Mouse (Mus musculus): ENCODE data around the gene Galnt4. TPM values are rescaled to one million over a fixed set of nuclear protein-coding genes. Genes with fewer than 3 reads are reported as not detected.

The Galnt4 gene
- total and polyA plus RNA-seq, 3 experiments: 1.6 to 1.7 TPM; not detected in 1

- Histone ChIP-seq H3K36me3 (ENCODE audit: control insufficient read depth in 1 of 2, insufficient read depth in 2 of 2, low read length in 2 of 2) (peaks cover 0 to 9% of the 10 kb centered on the region in 2 experiments; a peak in 2 of 4 replicates), H3K9me3 (replicated peaks; ENCODE audit: insufficient read depth, low read length) (no peaks in the 10 kb centered on the region), H3K4me1 (ENCODE audit: control insufficient read depth in 1 of 2, insufficient read depth in 2 of 2, low read length in 2 of 2) (peaks cover 0 to 6% of the 10 kb centered on the region in 2 experiments; a peak in 3 of 4 replicates), H3K27ac (ENCODE audit: control insufficient read depth, low read depth, low read length) (no peak overlapping the region), H3K79me2 (ENCODE audit: control insufficient read depth, insufficient read depth, low read length, poor library complexity) (no peaks in the 10 kb centered on the region), H3K27me3 (ENCODE audit: control insufficient read depth in 1 of 2, insufficient read depth in 2 of 2, low read length in 2 of 2) (no peaks in the 10 kb centered on the region), H3K9ac (ENCODE audit: control insufficient read depth, low read depth, low read length, poor library complexity, severe bottlenecking) (no peak overlapping the region), H3K4me3 (ENCODE audit: control insufficient read depth in 1 of 2, insufficient read depth in 1 of 2, low read depth in 2 of 2, low read length in 2 of 2) (no peak overlapping the region)
- TF ChIP-seq GABPA (IDR thresholded peaks at IDR 0.05; ENCODE audit: low read depth, low read length) (no peak), CTCF (IDR thresholded peaks at IDR 0.05 in 2 of 3, conservative IDR thresholded peaks at IDR 0.05 in 1 of 3; ENCODE audit: control insufficient read depth in 1 of 3, insufficient read depth in 1 of 3, low read depth in 2 of 3, low read length in 3 of 3, poor library complexity in 1 of 3, severe bottlenecking in 1 of 3) (no peak), MAZ (IDR thresholded peaks at IDR 0.05; ENCODE audit: low read depth, low read length) (no peak), CHD2 (IDR thresholded peaks at IDR 0.05; ENCODE audit: low read length) (no peak), UBTF (IDR thresholded peaks at IDR 0.05; ENCODE audit: borderline replicate concordance, insufficient read depth, low read depth, low read length) (no peak), ETS1 (IDR thresholded peaks at IDR 0.05; ENCODE audit: low read depth, low read length) (no peak), USF1 (IDR thresholded peaks at IDR 0.05; ENCODE audit: low read depth, low read length) (no peak), MYB (IDR thresholded peaks at IDR 0.05; ENCODE audit: low read depth, low read length) (no peak), JUND (IDR thresholded peaks at IDR 0.05; ENCODE audit: low read depth, low read length) (no peak), CHD1 (IDR thresholded peaks at IDR 0.05; ENCODE audit: low read depth, low read length) (no peak), ZMIZ1 (IDR thresholded peaks at IDR 0.05; ENCODE audit: low read depth, low read length) (no peak), ELF1 (IDR thresholded peaks at IDR 0.05; ENCODE audit: low read depth, low read length) (no peak), SMC3 (IDR thresholded peaks at IDR 0.05; ENCODE audit: low read depth, low read length) (no peak), HCFC1 (IDR thresholded peaks at IDR 0.05; ENCODE audit: low read depth, low read length) (no peak), BHLHE40 (IDR thresholded peaks at IDR 0.05; ENCODE audit: borderline replicate concordance, low read depth, low read length) (no peak), RCOR1 (IDR thresholded peaks at IDR 0.05; ENCODE audit: low read depth, low read length) (no peak), MAX (IDR thresholded peaks at IDR 0.05; ENCODE audit: low read length) (no peak), MYC (IDR thresholded peaks at IDR 0.05; ENCODE audit: low read depth, low read length) (no peak)
- DNase-seq (ENCODE audit: low read depth, low spot score): no peak
Measured at GRCm38 (mm10) chr10:99150016-99150415, 42.1 kb downstream of the Galnt4 start.

GRCm38 (mm10) chr10:99151580-99151979 lies 43.6 kb downstream of the Galnt4 start:
- TF ChIP-seq CHD1 (IDR thresholded peaks at IDR 0.05; ENCODE audit: low read depth, low read length) (no peak), RCOR1 (IDR thresholded peaks at IDR 0.05; ENCODE audit: low read depth, low read length) (no peak), UBTF (IDR thresholded peaks at IDR 0.05; ENCODE audit: borderline replicate concordance, insufficient read depth, low read depth, low read length) (no peak), POLR2AphosphoS5 (IDR thresholded peaks at IDR 0.05; ENCODE audit: borderline replicate concordance, low read depth, low read length) (no peak), MAZ (IDR thresholded peaks at IDR 0.05; ENCODE audit: low read depth, low read length) (no peak), USF2 (IDR thresholded peaks at IDR 0.05; ENCODE audit: borderline replicate concordance in 1 of 2, insufficient read depth in 1 of 2, low read depth in 1 of 2, low read length in 2 of 2) (no peak), E2F4 (IDR thresholded peaks at IDR 0.05; ENCODE audit: borderline replicate concordance, low read depth, low read length) (no peak), ZMIZ1 (IDR thresholded peaks at IDR 0.05; ENCODE audit: low read depth, low read length) (no peak), EP300 (IDR thresholded peaks at IDR 0.05; ENCODE audit: low read depth in 1 of 2, low read length in 2 of 2) (peak in 1 of 2 experiments; percentile 10; a peak in 1 of 4 replicates)
- Histone ChIP-seq H3K27me3 (ENCODE audit: control insufficient read depth in 1 of 2, insufficient read depth in 2 of 2, low read length in 2 of 2) (no peaks in the 10 kb centered on the region), H3K36me3 (ENCODE audit: control insufficient read depth in 1 of 2, insufficient read depth in 2 of 2, low read length in 2 of 2) (peaks cover 0 to 9% of the 10 kb centered on the region in 2 experiments; a peak in 2 of 4 replicates), H3K4me1 (ENCODE audit: control insufficient read depth in 1 of 2, insufficient read depth in 2 of 2, low read length in 2 of 2) (peaks cover 0 to 6% of the 10 kb centered on the region in 2 experiments; a peak in 3 of 4 replicates), H3K79me2 (ENCODE audit: control insufficient read depth, insufficient read depth, low read length, poor library complexity) (no peaks in the 10 kb centered on the region), H3K9me3 (replicated peaks; ENCODE audit: insufficient read depth, low read length) (no peaks in the 10 kb centered on the region), H3K4me3 (ENCODE audit: control insufficient read depth in 1 of 2, insufficient read depth in 1 of 2, low read depth in 2 of 2, low read length in 2 of 2) (no peak overlapping the region), H3K9ac (ENCODE audit: control insufficient read depth, low read depth, low read length, poor library complexity, severe bottlenecking) (no peak overlapping the region), H3K27ac (ENCODE audit: control insufficient read depth, low read depth, low read length) (no peak overlapping the region)
- peak; percentile 38 for DNase-seq (ENCODE audit: low read depth, low spot score)

All from MEL (cell line).